Mouse (Mus musculus) inflammation-experienced regulatory T-cells, adult 6 months (primary cell): ENCODE measurements around the gene Prdx2. TPM values are rescaled to one million over a fixed set of nuclear protein-coding genes. Genes with fewer than 3 reads are reported as not detected.

Experiments used
- ATAC-seq: one replicate; pipeline ENCODE4 v1.8.0; 2017
- polyA plus RNA-seq, 3 experiments: library from polyadenylated mRNA; unstranded; fragments of 100-300 nt; shearing (Covaris generic); gene quantifications; one replicate each; pipeline ENCODE4 v1.2.1; 2017

Gene Prdx2
- polyA plus RNA-seq, 3 experiments from 2014 or later, result 232 to 340 (median 290) TPM

GRCm38 (mm10) chr8:84979599-84980421, 10.4 kb downstream of the Prdx2 start:
- ATAC-seq, result peak; percentile 25

GRCm38 (mm10) chr8:84980622-84981358, 11.4 kb downstream of the Prdx2 start:
- no peak for ATAC-seq

- ATAC-seq, result no peak
Observed at GRCm38 (mm10) chr8:84981644-84982498, 12.5 kb downstream of the Prdx2 start.

GRCm38 (mm10) chr8:84982499-84983011, 13.2 kb downstream of the Prdx2 start:
- no peak for ATAC-seq

GRCm38 (mm10) chr8:84984294-84985048, 15.1 kb downstream of the Prdx2 start:
- ATAC-seq, result no peak

- no peak for ATAC-seq
Observed at GRCm38 (mm10) chr8:84985049-84985683, 15.8 kb downstream of the Prdx2 start.

GRCm38 (mm10) chr8:84985684-84986378, 16.4 kb downstream of the Prdx2 start:
- peak; percentile 73 for ATAC-seq

GRCm38 (mm10) chr8:84986379-84986945, 17.1 kb downstream of the Prdx2 start:
- no peak for ATAC-seq

- no peak for ATAC-seq
Observed at GRCm38 (mm10) chr8:84987388-84987787, 18.0 kb downstream of the Prdx2 start.

- no peak for ATAC-seq
Observed at GRCm38 (mm10) chr8:84987903-84988302, 18.5 kb downstream of the Prdx2 start.

- ATAC-seq, result no peak
Observed at GRCm38 (mm10) chr8:84989311-84989731, 19.9 kb downstream of the Prdx2 start.

- no peak for ATAC-seq
Observed at GRCm38 (mm10) chr8:84989810-84990209, 20.4 kb downstream of the Prdx2 start.

GRCm38 (mm10) chr8:84990349-84990748, 21.0 kb downstream of the Prdx2 start, which contains the start of gene Hook2:
Gene Hook2, plus strand, starts transcription at chr8:84990603.
- peak; percentile 77 for ATAC-seq

- ATAC-seq, result no peak
Observed at GRCm38 (mm10) chr8:84990836-84991235, 21.4 kb downstream of the Prdx2 start.

GRCm38 (mm10) chr8:84994375-84994774, 25.0 kb downstream of the Prdx2 start:
- ATAC-seq, result no peak

- ATAC-seq, result no peak
Observed at GRCm38 (mm10) chr8:84995680-84996079, 26.3 kb downstream of the Prdx2 start.

- no peak for ATAC-seq
Observed at GRCm38 (mm10) chr8:84996978-84997377, 27.6 kb downstream of the Prdx2 start.

- ATAC-seq, result peak; percentile 98
Observed at GRCm38 (mm10) chr8:84997649-84998295, 28.4 kb downstream of the Prdx2 start.

GRCm38 (mm10) chr8:85007686-85008085, 38.3 kb downstream of the Prdx2 start:
- no peak for ATAC-seq

GRCm38 (mm10) chr8:85011242-85011641, 41.9 kb downstream of the Prdx2 start:
- no peak for ATAC-seq
